In the genomic region with DNA sequence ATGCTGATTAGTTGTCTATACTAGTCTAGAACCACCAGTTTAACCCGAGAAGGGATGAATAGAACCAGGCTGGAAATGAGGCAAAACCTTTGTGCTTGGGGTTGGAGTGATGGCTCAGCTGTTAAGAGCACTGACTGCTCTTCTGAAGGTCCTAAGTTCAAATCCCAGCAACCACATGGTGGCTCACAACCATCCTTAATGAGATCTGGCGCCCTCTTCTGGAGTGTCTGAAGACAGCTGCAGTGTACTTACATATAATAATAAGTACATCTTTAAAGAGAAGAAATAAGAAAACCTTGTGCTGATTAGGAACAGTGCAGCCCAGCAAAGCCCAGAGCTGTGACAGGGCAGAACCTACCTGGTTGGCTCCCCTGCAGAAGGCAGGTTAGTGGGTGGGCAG, we compare ENCODE assay signal across 2 mouse cellular contexts.
A peak's percentile ranks its signal among the peaks of the same experiment; 100 is the strongest.
TF ChIP-seq lines count a peak whose summit lies in the region.

No protein-coding gene starts in this region.

TF ChIP-seq in CH12.LX, 34 proteins besides CTCF, POLR2A, EP300 and RAD21:
- TF ChIP-seq SMC3 (IDR thresholded peaks at IDR 0.05; ENCODE audit: low read depth, low read length) = peak; percentile 28

TF ChIP-seq in MEL, 35 proteins besides CTCF, POLR2A, EP300 and RAD21:
- TF ChIP-seq SMC3 (IDR thresholded peaks at IDR 0.05; ENCODE audit: low read depth, low read length) = peak; percentile 40
